Mouse (Mus musculus): ENCODE measurements around the gene Mrpl19. TPM values are rescaled to one million over a fixed set of nuclear protein-coding genes. Genes with fewer than 3 reads are reported as not detected.

Gene Mrpl19
- polyA plus RNA-seq, 1 experiment from 2014 or later: 58.9 TPM

- WGBS: 87% methylated on average over 4 of the region's 4 CpGs
- H3K4me1 ChIP-seq (replicated peaks; ENCODE audit: control insufficient read depth, insufficient read depth, low read length): no peaks in the 10 kb centered on the region
- H3K27ac ChIP-seq (ENCODE audit: low read depth, low read length): no peak overlapping the region
- H3K4me2 ChIP-seq (ENCODE audit: low read depth, low read length, severe bottlenecking): no peak overlapping the region
- no peak for DNase-seq (ENCODE audit: low spot score)
- H3K9me3 ChIP-seq (ENCODE audit: control insufficient read depth, low read length): no peaks in the 10 kb centered on the region
- no peaks in the 10 kb centered on the region for H3K36me3 ChIP-seq (ENCODE audit: control insufficient read depth, insufficient read depth, low read length)
- no peak overlapping the region for H3K4me3 ChIP-seq (ENCODE audit: low read depth, low read length)
- H3K9ac ChIP-seq (ENCODE audit: low read length): no peak overlapping the region
- no peaks in the 10 kb centered on the region for H3K27me3 ChIP-seq (ENCODE audit: control insufficient read depth, insufficient read depth, low read length)
- ATAC-seq (replicated peaks; ENCODE audit: low FRiP score): no peak
Observed at GRCm38 (mm10) chr6:81979286-81979685, 13.5 kb upstream of the Mrpl19 start.

GRCm38 (mm10) chr6:81975971-81976621 lies 10.3 kb upstream of the Mrpl19 start:
- ATAC-seq (replicated peaks; ENCODE audit: low FRiP score) (peak; percentile 55; the same call in 1 of the 2 replicates), DNase-seq (ENCODE audit: low spot score) (peak; percentile 84)
- Histone ChIP-seq H3K36me3 (ENCODE audit: control insufficient read depth, insufficient read depth, low read length) (no peaks in the 10 kb centered on the region), H3K9ac (ENCODE audit: low read length) (no peak overlapping the region), H3K27me3 (ENCODE audit: control insufficient read depth, insufficient read depth, low read length) (no peaks in the 10 kb centered on the region), H3K4me2 (ENCODE audit: low read depth, low read length, severe bottlenecking) (no peak overlapping the region), H3K4me3 (ENCODE audit: low read depth, low read length) (no peak overlapping the region), H3K27ac (ENCODE audit: low read depth, low read length) (no peak overlapping the region), H3K9me3 (ENCODE audit: control insufficient read depth, low read length) (no peaks in the 10 kb centered on the region), H3K4me1 (replicated peaks; ENCODE audit: control insufficient read depth, insufficient read depth, low read length) (no peaks in the 10 kb centered on the region)
- 42% methylated on average over 7 of the region's 7 CpGs for WGBS

DNA sequence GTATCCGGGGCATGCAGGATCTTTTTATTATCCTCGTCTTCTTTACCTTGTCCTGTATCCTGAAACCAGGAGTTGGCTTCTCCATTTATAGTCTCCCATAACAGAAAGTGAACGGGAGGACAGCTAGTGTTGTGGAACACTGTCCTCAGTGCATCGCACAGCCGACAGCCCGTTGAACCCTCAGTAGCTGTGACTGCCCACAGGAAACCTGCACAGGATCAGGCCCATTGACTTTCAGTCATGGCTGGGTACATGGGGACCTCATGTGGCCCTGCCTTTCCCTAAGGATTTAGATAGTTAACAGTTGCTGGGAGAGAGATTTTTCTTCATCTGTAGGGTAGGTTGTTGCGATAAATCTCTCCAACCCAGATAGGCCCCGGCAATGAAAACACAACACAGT lies 6.8 kb upstream of the Mrpl19 start:
- H3K9ac ChIP-seq (ENCODE audit: low read length): no peak overlapping the region
- no peak overlapping the region for H3K4me3 ChIP-seq (ENCODE audit: low read depth, low read length)
- H3K27me3 ChIP-seq (ENCODE audit: control insufficient read depth, insufficient read depth, low read length): no peaks in the 10 kb centered on the region

GRCm38 (mm10) chr6:81971196-81971595 lies 5.4 kb upstream of the Mrpl19 start:
- no peak overlapping the region for H3K4me2 ChIP-seq (ENCODE audit: low read depth, low read length, severe bottlenecking)
- no peak overlapping the region for H3K27ac ChIP-seq (ENCODE audit: low read depth, low read length)
- no peaks in the 10 kb centered on the region for H3K36me3 ChIP-seq (ENCODE audit: control insufficient read depth, insufficient read depth, low read length)
- no peak overlapping the region for H3K9ac ChIP-seq (ENCODE audit: low read length)
- 55% methylated on average over 7 of the region's 7 CpGs for WGBS
- H3K4me3 ChIP-seq (ENCODE audit: low read depth, low read length): no peak overlapping the region
- no peak for DNase-seq (ENCODE audit: low spot score)
- H3K4me1 ChIP-seq (replicated peaks; ENCODE audit: control insufficient read depth, insufficient read depth, low read length): no peaks in the 10 kb centered on the region
- no peaks in the 10 kb centered on the region for H3K27me3 ChIP-seq (ENCODE audit: control insufficient read depth, insufficient read depth, low read length)
- ATAC-seq (replicated peaks; ENCODE audit: low FRiP score): no peak
- no peaks in the 10 kb centered on the region for H3K9me3 ChIP-seq (ENCODE audit: control insufficient read depth, low read length)

More for the DNA sequence above, 6.8 kb upstream of the Mrpl19 start:
- ATAC-seq (replicated peaks; ENCODE audit: low FRiP score): no peak
- H3K9me3 ChIP-seq (ENCODE audit: control insufficient read depth, low read length): no peaks in the 10 kb centered on the region
- H3K4me2 ChIP-seq (ENCODE audit: low read depth, low read length, severe bottlenecking): no peak overlapping the region
- no peak overlapping the region for H3K27ac ChIP-seq (ENCODE audit: low read depth, low read length)
- WGBS: 88% methylated on average over 8 of the region's 8 CpGs
- H3K4me1 ChIP-seq (replicated peaks; ENCODE audit: control insufficient read depth, insufficient read depth, low read length): no peaks in the 10 kb centered on the region
- H3K36me3 ChIP-seq (ENCODE audit: control insufficient read depth, insufficient read depth, low read length): no peaks in the 10 kb centered on the region
- DNase-seq (ENCODE audit: low spot score): no peak

- Histone ChIP-seq H3K27ac (ENCODE audit: low read depth, low read length) (no peak overlapping the region), H3K4me3 (ENCODE audit: low read depth, low read length) (peak overlapping the region; percentile 63), H3K27me3 (ENCODE audit: control insufficient read depth, insufficient read depth, low read length) (no peaks in the 10 kb centered on the region), H3K9me3 (ENCODE audit: control insufficient read depth, low read length) (no peaks in the 10 kb centered on the region), H3K9ac (ENCODE audit: low read length) (peak overlapping the region; percentile 67; the same call in 1 of the 2 replicates), H3K36me3 (ENCODE audit: control insufficient read depth, insufficient read depth, low read length) (peaks cover under 1% of the 10 kb centered on the region; the same call in 1 of the 2 replicates), H3K4me1 (replicated peaks; ENCODE audit: control insufficient read depth, insufficient read depth, low read length) (0 out of 2 replicates have a peak, but pooled peaks cover 4% of the 10 kb centered on the region), H3K4me2 (ENCODE audit: low read depth, low read length, severe bottlenecking) (peak overlapping the region; percentile 18)
- peak; percentile 78; the same call in 1 of the 2 replicates for ATAC-seq (replicated peaks; ENCODE audit: low FRiP score)
- WGBS: 37% methylated on average over 2 of the region's 2 CpGs
- DNase-seq (ENCODE audit: low spot score): no peak
Observed at GRCm38 (mm10) chr6:81966068-81966544, 348 bp upstream of the Mrpl19 start.

DNA sequence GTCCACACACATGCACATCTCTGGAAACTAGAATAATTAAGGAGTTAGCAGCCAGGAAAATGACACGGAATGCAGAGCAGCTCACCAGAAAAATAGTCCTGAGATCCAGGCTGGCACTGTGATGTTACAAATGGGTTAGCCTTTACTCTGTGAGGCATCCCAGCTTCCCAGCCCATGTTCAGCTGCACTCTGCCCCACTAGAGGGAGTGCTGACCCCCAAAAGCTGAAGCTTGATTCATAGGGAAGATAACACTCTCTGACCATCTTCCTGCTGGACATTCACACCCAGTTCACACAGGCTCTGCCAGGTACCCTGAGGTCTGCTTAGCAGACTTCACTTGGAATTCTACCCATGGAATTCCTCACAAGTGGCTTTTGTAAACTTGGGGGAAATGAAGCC lies 5.5 kb downstream of the Mrpl19 start:
- Histone ChIP-seq H3K27me3 (ENCODE audit: control insufficient read depth, insufficient read depth, low read length) (no peaks in the 10 kb centered on the region), H3K4me3 (ENCODE audit: low read depth, low read length) (no peak overlapping the region), H3K9ac (ENCODE audit: low read length) (no peak overlapping the region), H3K36me3 (ENCODE audit: control insufficient read depth, insufficient read depth, low read length) (peaks cover 16% of the 10 kb centered on the region), H3K4me1 (replicated peaks; ENCODE audit: control insufficient read depth, insufficient read depth, low read length) (0 out of 2 replicates have a peak, but pooled peaks cover 4% of the 10 kb centered on the region), H3K27ac (ENCODE audit: low read depth, low read length) (no peak overlapping the region), H3K4me2 (ENCODE audit: low read depth, low read length, severe bottlenecking) (no peak overlapping the region), H3K9me3 (ENCODE audit: control insufficient read depth, low read length) (no peaks in the 10 kb centered on the region; the same call in 1 of the 2 replicates)
- DNase-seq (ENCODE audit: low spot score) (no peak), ATAC-seq (replicated peaks; ENCODE audit: low FRiP score) (no peak)
- 77% methylated on average over 1 of the region's 1 CpGs for WGBS

- Histone ChIP-seq H3K36me3 (ENCODE audit: control insufficient read depth, insufficient read depth, low read length) (peaks cover 16% of the 10 kb centered on the region), H3K9me3 (ENCODE audit: control insufficient read depth, low read length) (no peaks in the 10 kb centered on the region; the same call in 1 of the 2 replicates), H3K4me1 (replicated peaks; ENCODE audit: control insufficient read depth, insufficient read depth, low read length) (0 out of 2 replicates have a peak, but pooled peaks cover 1% of the 10 kb centered on the region), H3K4me3 (ENCODE audit: low read depth, low read length) (no peak overlapping the region), H3K4me2 (ENCODE audit: low read depth, low read length, severe bottlenecking) (no peak overlapping the region), H3K9ac (ENCODE audit: low read length) (no peak overlapping the region), H3K27me3 (ENCODE audit: control insufficient read depth, insufficient read depth, low read length) (no peaks in the 10 kb centered on the region), H3K27ac (ENCODE audit: low read depth, low read length) (no peak overlapping the region)
- WGBS: 90% methylated on average over 8 of the region's 8 CpGs
- ATAC-seq (replicated peaks; ENCODE audit: low FRiP score): no peak
- DNase-seq (ENCODE audit: low spot score): no peak
Observed at GRCm38 (mm10) chr6:81959866-81960265, 5.9 kb downstream of the Mrpl19 start.

GRCm38 (mm10) chr6:81957992-81958391 lies 7.8 kb downstream of the Mrpl19 start:
- Histone ChIP-seq H3K9me3 (ENCODE audit: control insufficient read depth, low read length) (no peaks in the 10 kb centered on the region; the same call in 1 of the 2 replicates), H3K27me3 (ENCODE audit: control insufficient read depth, insufficient read depth, low read length) (no peaks in the 10 kb centered on the region), H3K4me3 (ENCODE audit: low read depth, low read length) (no peak overlapping the region), H3K9ac (ENCODE audit: low read length) (no peak overlapping the region), H3K36me3 (ENCODE audit: control insufficient read depth, insufficient read depth, low read length) (peaks cover 16% of the 10 kb centered on the region), H3K27ac (ENCODE audit: low read depth, low read length) (no peak overlapping the region), H3K4me2 (ENCODE audit: low read depth, low read length, severe bottlenecking) (no peak overlapping the region), H3K4me1 (replicated peaks; ENCODE audit: control insufficient read depth, insufficient read depth, low read length) (no peaks in the 10 kb centered on the region)
- DNase-seq (ENCODE audit: low spot score) (no peak), ATAC-seq (replicated peaks; ENCODE audit: low FRiP score) (no peak)
- 93% methylated on average over 11 of the region's 11 CpGs for WGBS

DNA sequence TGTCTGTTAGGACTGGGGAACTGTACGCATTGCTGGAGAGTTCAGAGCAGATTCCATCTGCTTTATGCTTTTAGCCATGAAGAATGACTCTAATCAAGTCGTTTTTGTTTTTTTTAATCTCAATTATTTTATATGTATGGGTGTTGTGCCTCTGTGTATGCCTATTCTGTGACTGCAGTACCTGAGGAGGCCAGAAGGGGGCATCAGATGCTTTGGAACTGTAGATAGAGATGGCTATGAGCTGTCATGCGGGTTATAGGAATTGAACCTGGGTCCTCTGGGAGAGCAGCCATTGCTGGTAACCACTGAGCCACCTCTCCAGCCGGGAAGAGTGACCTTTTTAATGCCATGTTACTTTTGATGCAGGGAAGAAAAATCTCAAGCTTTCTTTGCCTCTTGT lies 9.4 kb downstream of the Mrpl19 start:
- DNase-seq (ENCODE audit: low spot score) (no peak), ATAC-seq (replicated peaks; ENCODE audit: low FRiP score) (no peak)
- Histone ChIP-seq H3K36me3 (ENCODE audit: control insufficient read depth, insufficient read depth, low read length) (peaks cover 16% of the 10 kb centered on the region), H3K4me1 (replicated peaks; ENCODE audit: control insufficient read depth, insufficient read depth, low read length) (no peaks in the 10 kb centered on the region), H3K4me3 (ENCODE audit: low read depth, low read length) (no peak overlapping the region), H3K9ac (ENCODE audit: low read length) (no peak overlapping the region), H3K27ac (ENCODE audit: low read depth, low read length) (no peak overlapping the region), H3K4me2 (ENCODE audit: low read depth, low read length, severe bottlenecking) (no peak overlapping the region), H3K27me3 (ENCODE audit: control insufficient read depth, insufficient read depth, low read length) (no peaks in the 10 kb centered on the region), H3K9me3 (ENCODE audit: control insufficient read depth, low read length) (no peaks in the 10 kb centered on the region; the same call in 1 of the 2 replicates)
- 89% methylated on average over 4 of the region's 4 CpGs for WGBS

Data from forebrain, embryonic 11.5 days (tissue).